Mouse (Mus musculus): ENCODE measurements at regions not wholly inside any gene's neighbourhood (a gene's known extent, or its start where the extent isn't known, plus 50 kb on each side); places are given as distances from the start of the nearest gene placed in this dataset.

DNA sequence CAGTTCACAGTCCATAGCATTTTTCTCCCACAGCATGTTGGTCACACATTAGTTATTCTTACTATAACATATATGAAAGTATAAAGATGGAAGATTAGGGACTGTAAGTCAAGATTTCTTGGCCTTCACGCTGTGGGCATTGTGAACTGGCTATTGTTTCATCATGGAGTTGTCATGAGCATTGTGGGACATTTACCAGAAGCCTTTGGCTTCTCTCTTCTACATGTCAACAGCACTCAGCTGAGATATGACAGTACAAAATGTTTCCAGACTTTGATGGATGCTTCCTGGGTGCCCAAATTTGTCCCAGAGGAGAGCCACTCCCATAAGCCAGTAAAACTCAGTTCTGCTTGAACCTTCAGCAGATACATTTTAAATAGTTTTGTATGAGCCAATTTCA lies 1331.5 kb downstream of the Gsdmc2 start:
- Histone ChIP-seq H3K4me3 (ENCODE audit: low read depth, low read length) (no peak overlapping the region), H3K9me3 (ENCODE audit: control insufficient read depth, low read length) (no peaks in the 10 kb centered on the region), H3K4me2 (replicated peaks; ENCODE audit: low read depth, low read length) (no peak overlapping the region), H3K27ac (ENCODE audit: low read depth, low read length) (no peak overlapping the region), H3K9ac (ENCODE audit: low read depth, low read length) (no peak overlapping the region), H3K36me3 (ENCODE audit: control insufficient read depth, insufficient read depth, low read length) (no peaks in the 10 kb centered on the region), H3K4me1 (replicated peaks; ENCODE audit: control insufficient read depth, insufficient read depth, low read length) (no peaks in the 10 kb centered on the region), H3K27me3 (ENCODE audit: control insufficient read depth, insufficient read depth, low read length) (no peaks in the 10 kb centered on the region)
- no peak for ATAC-seq (ENCODE audit: low FRiP score)
- no peak for DNase-seq (ENCODE audit: low spot score)
- WGBS = 87% methylated on average over 1 of the region's 1 CpGs

DNA sequence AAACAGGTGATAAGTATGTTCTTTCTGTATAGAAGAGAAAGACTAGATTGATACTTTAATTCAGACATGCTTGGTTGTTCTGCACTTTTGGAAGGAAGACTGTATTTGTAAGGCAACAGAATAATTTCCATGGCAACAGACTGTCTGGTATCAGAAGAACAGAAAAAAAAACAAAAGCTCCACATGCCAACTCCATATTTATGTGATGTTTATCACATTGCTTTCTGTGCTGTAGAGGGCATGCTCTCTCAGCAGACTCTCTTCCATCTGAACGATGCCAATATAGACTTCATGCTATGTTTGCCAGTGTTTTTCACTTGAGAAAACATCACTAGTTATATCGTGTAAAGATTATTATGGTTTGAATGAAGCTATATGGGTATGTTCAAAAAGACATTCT lies 1333.5 kb downstream of the Gsdmc2 start:
- no peaks in the 10 kb centered on the region for H3K27me3 ChIP-seq (ENCODE audit: control insufficient read depth, insufficient read depth, low read length)
- no peaks in the 10 kb centered on the region for H3K9me3 ChIP-seq (ENCODE audit: control insufficient read depth, low read length)
- ATAC-seq (ENCODE audit: low FRiP score) (no peak), DNase-seq (ENCODE audit: low spot score) (no peak)
- no peak overlapping the region for H3K4me3 ChIP-seq (ENCODE audit: low read depth, low read length)
- no peaks in the 10 kb centered on the region for H3K4me1 ChIP-seq (replicated peaks; ENCODE audit: control insufficient read depth, insufficient read depth, low read length)
- no peak overlapping the region for H3K9ac ChIP-seq (ENCODE audit: low read depth, low read length)
- H3K36me3 ChIP-seq (ENCODE audit: control insufficient read depth, insufficient read depth, low read length) = no peaks in the 10 kb centered on the region
- no peak overlapping the region for H3K27ac ChIP-seq (ENCODE audit: low read depth, low read length)
- no peak overlapping the region for H3K4me2 ChIP-seq (replicated peaks; ENCODE audit: low read depth, low read length)
- 94% methylated on average over 2 of the region's 2 CpGs for WGBS

DNA sequence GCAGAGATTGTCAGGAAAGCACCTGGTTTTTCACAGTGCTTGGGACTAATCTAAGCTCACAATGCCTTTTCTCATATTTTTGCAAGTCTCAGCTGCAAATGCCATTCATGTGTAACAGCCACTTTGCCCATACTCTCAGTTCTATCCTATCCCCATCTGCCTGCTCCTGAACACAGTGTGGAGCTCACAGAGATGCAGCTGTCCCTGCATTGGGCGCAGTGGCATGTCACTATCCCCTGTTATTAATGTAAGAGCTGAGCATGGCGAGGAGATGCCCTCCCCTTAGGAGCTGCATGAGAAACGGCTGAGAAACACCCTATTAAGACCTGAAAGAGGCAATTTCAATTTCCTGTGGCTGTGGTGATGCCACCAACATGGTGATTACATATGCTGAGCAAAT lies 1341.1 kb downstream of the Gsdmc2 start:
- Histone ChIP-seq H3K9ac (ENCODE audit: low read depth, low read length) (no peak overlapping the region), H3K4me3 (ENCODE audit: low read depth, low read length) (no peak overlapping the region), H3K27me3 (ENCODE audit: control insufficient read depth, insufficient read depth, low read length) (no peaks in the 10 kb centered on the region), H3K4me1 (replicated peaks; ENCODE audit: control insufficient read depth, insufficient read depth, low read length) (no peaks in the 10 kb centered on the region), H3K36me3 (ENCODE audit: control insufficient read depth, insufficient read depth, low read length) (no peaks in the 10 kb centered on the region), H3K4me2 (replicated peaks; ENCODE audit: low read depth, low read length) (no peak overlapping the region), H3K27ac (ENCODE audit: low read depth, low read length) (no peak overlapping the region), H3K9me3 (ENCODE audit: control insufficient read depth, low read length) (no peaks in the 10 kb centered on the region)
- DNase-seq (ENCODE audit: low spot score) (no peak), ATAC-seq (ENCODE audit: low FRiP score) (no peak)
- 74% methylated on average over 3 of the region's 3 CpGs for WGBS

DNA sequence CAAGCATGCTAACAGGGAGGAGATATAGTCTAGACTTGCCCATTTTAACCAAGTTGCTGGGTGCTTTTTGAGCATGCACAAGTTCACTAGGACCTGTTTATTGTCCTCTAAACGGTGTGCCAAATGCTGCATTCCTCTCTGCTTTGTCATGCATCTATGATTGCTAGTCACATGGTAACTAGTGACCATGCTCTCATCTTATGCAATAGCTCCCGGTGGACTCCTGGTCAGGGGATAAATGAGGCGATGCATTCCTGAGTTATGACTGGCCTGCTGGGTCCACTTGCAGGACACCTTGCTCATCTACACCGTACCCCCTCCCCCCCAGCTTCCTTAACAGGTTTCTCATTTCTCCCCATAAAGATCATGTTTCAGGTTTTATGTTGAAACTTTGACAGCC lies 1344.0 kb downstream of the Gsdmc2 start:
- DNase-seq (ENCODE audit: low spot score) (no peak), ATAC-seq (ENCODE audit: low FRiP score) (no peak)
- no peak overlapping the region for H3K4me3 ChIP-seq (ENCODE audit: low read depth, low read length)
- no peak overlapping the region for H3K9ac ChIP-seq (ENCODE audit: low read depth, low read length)
- H3K27me3 ChIP-seq (ENCODE audit: control insufficient read depth, insufficient read depth, low read length) = no peaks in the 10 kb centered on the region
- no peaks in the 10 kb centered on the region for H3K36me3 ChIP-seq (ENCODE audit: control insufficient read depth, insufficient read depth, low read length)
- H3K9me3 ChIP-seq (ENCODE audit: control insufficient read depth, low read length) = no peaks in the 10 kb centered on the region
- no peak overlapping the region for H3K4me2 ChIP-seq (replicated peaks; ENCODE audit: low read depth, low read length)
- no peaks in the 10 kb centered on the region for H3K4me1 ChIP-seq (replicated peaks; ENCODE audit: control insufficient read depth, insufficient read depth, low read length)
- 65% methylated on average over 4 of the region's 4 CpGs for WGBS
- no peak overlapping the region for H3K27ac ChIP-seq (ENCODE audit: low read depth, low read length)

DNA sequence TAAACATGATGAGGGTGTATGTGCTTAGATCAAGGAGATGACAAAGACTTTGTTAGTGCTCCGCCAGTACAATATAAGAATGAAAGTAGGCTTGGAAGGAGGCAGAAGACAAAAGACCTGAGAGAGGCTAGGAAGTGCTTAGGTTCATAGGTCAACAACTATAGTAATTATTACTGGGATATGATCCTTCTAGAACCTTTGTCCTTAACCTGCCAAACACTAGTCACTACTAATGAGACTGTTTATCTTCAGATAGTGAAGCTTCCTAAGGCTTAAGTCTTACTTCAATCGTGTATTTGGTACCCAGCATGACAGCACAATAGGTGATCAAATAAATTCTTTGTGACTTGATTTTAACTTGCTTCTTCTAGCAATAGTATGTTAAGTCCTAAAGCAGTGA lies 1344.5 kb downstream of the Gsdmc2 start:
- Histone ChIP-seq H3K4me2 (replicated peaks; ENCODE audit: low read depth, low read length) (no peak overlapping the region), H3K36me3 (ENCODE audit: control insufficient read depth, insufficient read depth, low read length) (no peaks in the 10 kb centered on the region), H3K27ac (ENCODE audit: low read depth, low read length) (no peak overlapping the region), H3K9ac (ENCODE audit: low read depth, low read length) (no peak overlapping the region), H3K4me1 (replicated peaks; ENCODE audit: control insufficient read depth, insufficient read depth, low read length) (no peaks in the 10 kb centered on the region), H3K27me3 (ENCODE audit: control insufficient read depth, insufficient read depth, low read length) (no peaks in the 10 kb centered on the region), H3K4me3 (ENCODE audit: low read depth, low read length) (no peak overlapping the region), H3K9me3 (ENCODE audit: control insufficient read depth, low read length) (no peaks in the 10 kb centered on the region)
- 71% methylated on average over 2 of the region's 2 CpGs for WGBS
- DNase-seq (ENCODE audit: low spot score) (no peak), ATAC-seq (ENCODE audit: low FRiP score) (no peak)

DNA sequence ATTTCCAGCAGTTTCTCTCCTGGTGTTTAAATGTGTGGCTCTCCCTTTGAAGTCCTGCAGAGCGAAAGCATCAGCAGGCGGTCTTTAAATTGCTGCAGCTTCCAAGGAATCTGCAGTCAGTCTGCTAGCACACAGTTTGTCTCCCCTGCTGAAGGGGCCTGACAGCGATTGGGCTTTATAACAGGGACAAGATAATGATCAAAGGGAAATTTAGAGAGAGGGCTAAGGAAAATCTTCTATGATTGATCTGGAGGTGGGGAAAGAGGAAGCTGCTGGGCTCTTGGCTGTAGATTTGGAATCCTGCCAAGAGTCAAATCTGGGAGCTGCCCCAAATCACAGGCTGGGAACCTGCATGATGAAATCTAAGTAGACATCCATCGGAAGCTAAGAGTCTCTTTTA lies 1348.8 kb downstream of the Gsdmc2 start:
- peak; percentile 7 for DNase-seq (ENCODE audit: low spot score)
- 15% methylated on average over 4 of the region's 4 CpGs for WGBS

DNA sequence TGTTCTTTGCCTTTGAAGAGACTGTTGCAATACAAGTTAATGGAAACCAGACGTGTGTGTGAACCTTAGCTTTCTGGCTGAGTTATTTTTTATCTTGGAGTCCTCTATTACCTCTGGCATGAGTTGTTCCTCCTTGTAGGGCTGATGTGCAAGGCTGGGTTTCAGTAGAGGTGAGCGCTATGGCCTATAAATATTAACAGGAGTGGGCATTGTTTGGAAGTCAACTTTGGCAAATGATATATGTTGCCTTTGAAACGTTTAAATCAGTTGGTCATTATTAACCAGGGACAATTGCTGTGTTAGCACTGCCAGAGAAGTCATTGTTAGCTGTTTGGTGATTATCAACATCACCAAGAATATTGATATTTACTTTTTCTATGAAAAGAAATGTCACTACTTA lies 1352.6 kb downstream of the Gsdmc2 start:
- ATAC-seq (ENCODE audit: low FRiP score) = no peak
- WGBS = 67% methylated on average over 3 of the region's 3 CpGs
- H3K4me1 ChIP-seq (replicated peaks; ENCODE audit: control insufficient read depth, insufficient read depth, low read length) = no peaks in the 10 kb centered on the region
- H3K36me3 ChIP-seq (ENCODE audit: control insufficient read depth, insufficient read depth, low read length) = no peaks in the 10 kb centered on the region
- H3K27ac ChIP-seq (ENCODE audit: low read depth, low read length) = no peak overlapping the region
- H3K9ac ChIP-seq (ENCODE audit: low read depth, low read length) = no peak overlapping the region
- H3K9me3 ChIP-seq (ENCODE audit: control insufficient read depth, low read length) = no peaks in the 10 kb centered on the region
- no peaks in the 10 kb centered on the region for H3K27me3 ChIP-seq (ENCODE audit: control insufficient read depth, insufficient read depth, low read length)
- H3K4me2 ChIP-seq (replicated peaks; ENCODE audit: low read depth, low read length) = no peak overlapping the region
- H3K4me3 ChIP-seq (ENCODE audit: low read depth, low read length) = no peak overlapping the region
- no peak for DNase-seq (ENCODE audit: low spot score)

More for the DNA sequence above, 1348.8 kb downstream of the Gsdmc2 start:
- Histone ChIP-seq H3K4me3 (ENCODE audit: low read depth, low read length) (no peak overlapping the region), H3K36me3 (ENCODE audit: control insufficient read depth, insufficient read depth, low read length) (no peaks in the 10 kb centered on the region), H3K27ac (ENCODE audit: low read depth, low read length) (no peak overlapping the region), H3K27me3 (ENCODE audit: control insufficient read depth, insufficient read depth, low read length) (no peaks in the 10 kb centered on the region), H3K4me1 (replicated peaks; ENCODE audit: control insufficient read depth, insufficient read depth, low read length) (no peaks in the 10 kb centered on the region), H3K9ac (ENCODE audit: low read depth, low read length) (no peak overlapping the region), H3K9me3 (ENCODE audit: control insufficient read depth, low read length) (no peaks in the 10 kb centered on the region), H3K4me2 (replicated peaks; ENCODE audit: low read depth, low read length) (no peak overlapping the region)
- no peak for ATAC-seq (ENCODE audit: low FRiP score)

DNA sequence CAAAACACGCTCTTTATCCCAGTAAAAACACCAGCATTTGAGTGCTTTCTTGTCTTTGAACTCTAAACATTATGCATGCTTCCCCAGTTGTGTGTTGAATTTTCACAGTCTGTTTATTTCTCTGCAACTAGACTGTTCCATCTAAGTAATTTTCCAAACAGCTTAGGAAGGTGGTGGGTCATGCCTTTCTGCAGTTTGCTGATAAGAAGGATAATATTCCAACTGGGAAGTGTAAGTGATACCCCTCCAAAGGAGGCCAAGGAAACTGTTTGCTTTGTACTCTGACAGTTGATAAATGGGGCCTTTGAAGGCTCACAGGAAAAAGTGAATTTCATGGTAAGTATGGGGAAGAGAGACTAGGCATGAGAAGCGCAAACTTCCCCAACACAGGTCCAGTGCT lies 1354.4 kb downstream of the Gsdmc2 start:
- Histone ChIP-seq H3K36me3 (ENCODE audit: control insufficient read depth, insufficient read depth, low read length) (no peaks in the 10 kb centered on the region), H3K4me3 (ENCODE audit: low read depth, low read length) (no peak overlapping the region), H3K27me3 (ENCODE audit: control insufficient read depth, insufficient read depth, low read length) (no peaks in the 10 kb centered on the region), H3K4me1 (replicated peaks; ENCODE audit: control insufficient read depth, insufficient read depth, low read length) (no peaks in the 10 kb centered on the region), H3K4me2 (replicated peaks; ENCODE audit: low read depth, low read length) (no peak overlapping the region), H3K27ac (ENCODE audit: low read depth, low read length) (no peak overlapping the region), H3K9me3 (ENCODE audit: control insufficient read depth, low read length) (no peaks in the 10 kb centered on the region), H3K9ac (ENCODE audit: low read depth, low read length) (no peak overlapping the region)
- 64% methylated on average over 2 of the region's 2 CpGs for WGBS
- ATAC-seq (ENCODE audit: low FRiP score) = no peak
- no peak for DNase-seq (ENCODE audit: low spot score)

DNA sequence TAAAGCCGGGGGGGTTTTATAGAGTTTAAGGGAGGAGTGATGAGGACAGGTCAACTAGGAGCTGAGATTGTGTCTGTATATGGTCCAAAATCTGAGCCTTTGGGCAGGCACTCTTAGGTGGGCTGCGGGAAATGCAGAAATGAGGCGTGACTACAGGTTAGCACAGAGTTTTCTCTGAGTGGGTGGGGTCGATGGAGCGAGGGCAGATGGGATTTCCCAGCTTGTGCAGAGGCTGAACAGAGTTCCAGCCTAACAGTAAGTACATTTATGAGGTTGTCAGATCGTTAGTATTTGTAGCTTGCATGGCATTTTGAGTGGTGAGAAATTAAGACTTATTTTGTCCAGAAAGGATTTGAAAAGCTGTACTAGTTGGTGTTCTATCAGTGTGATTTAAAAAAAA lies 1358.4 kb downstream of the Gsdmc2 start:
- 90% methylated on average over 6 of the region's 6 CpGs for WGBS
- Histone ChIP-seq H3K9me3 (ENCODE audit: control insufficient read depth, low read length) (no peaks in the 10 kb centered on the region), H3K27me3 (ENCODE audit: control insufficient read depth, insufficient read depth, low read length) (no peaks in the 10 kb centered on the region), H3K36me3 (ENCODE audit: control insufficient read depth, insufficient read depth, low read length) (no peaks in the 10 kb centered on the region), H3K4me1 (replicated peaks; ENCODE audit: control insufficient read depth, insufficient read depth, low read length) (no peaks in the 10 kb centered on the region), H3K9ac (ENCODE audit: low read depth, low read length) (no peak overlapping the region), H3K27ac (ENCODE audit: low read depth, low read length) (no peak overlapping the region), H3K4me3 (ENCODE audit: low read depth, low read length) (no peak overlapping the region), H3K4me2 (replicated peaks; ENCODE audit: low read depth, low read length) (no peak overlapping the region)
- no peak for ATAC-seq (ENCODE audit: low FRiP score)
- DNase-seq (ENCODE audit: low spot score) = no peak
